Mouse (Mus musculus): ENCODE data around the gene Adora3. TPM values are rescaled to one million over a fixed set of nuclear protein-coding genes. Genes with fewer than 3 reads are reported as not detected.

Adora3 gene
- total and polyA plus RNA-seq, 3 experiments = 0.37 TPM; not detected in 2

DNA sequence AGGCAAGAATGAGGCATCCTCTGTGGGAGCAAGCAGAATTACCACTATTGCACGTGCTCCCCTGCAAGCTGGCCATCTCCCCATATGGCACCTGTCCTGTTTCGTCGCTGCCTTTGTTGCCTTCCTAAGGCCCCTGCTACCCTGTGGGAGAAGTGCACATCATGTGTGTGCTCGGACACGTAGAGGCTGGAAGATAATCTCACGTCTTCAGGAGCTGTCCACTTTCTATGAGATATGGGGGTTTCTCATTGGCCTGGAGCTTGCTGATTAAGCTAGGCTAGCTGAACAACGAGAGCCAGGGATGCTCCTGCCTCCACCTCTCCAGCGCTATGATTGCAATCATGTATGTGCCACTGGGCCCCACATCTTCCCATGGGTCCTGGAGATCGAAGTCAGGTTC, 54.0 kb downstream of the Adora3 start:
- Histone ChIP-seq H3K79me2 (replicated peaks; ENCODE audit: control insufficient read depth, insufficient read depth, low read length) (no peaks in the 10 kb centered on the region), H3K4me3 (no peak overlapping the region), H3K27ac (no peak overlapping the region), H3K4me1 (ENCODE audit: control insufficient read depth, insufficient read depth, low read length) (no peaks in the 10 kb centered on the region), H3K9ac (ENCODE audit: low read depth, low read length) (no peak overlapping the region), H3K36me3 (ENCODE audit: control insufficient read depth, insufficient read depth, low read length) (no peaks in the 10 kb centered on the region), H3K27me3 (ENCODE audit: control insufficient read depth, insufficient read depth, low read length) (no peaks in the 10 kb centered on the region)
- no peak for TF ChIP-seq EP300 (IDR thresholded peaks at IDR 0.05; ENCODE audit: insufficient read depth, low read depth, low read length)
- TF ChIP-seq CTCF (IDR thresholded peaks at IDR 0.05) = no peak
- TF ChIP-seq POLR2A (IDR thresholded peaks at IDR 0.05; ENCODE audit: insufficient read depth, low read depth, low read length) = no peak
- no peak for DNase-seq
- intact Hi-C loops (cut with DNase I) = no loop called here
- 85% methylated on average over 9 of the region's 9 CpGs for WGBS

GRCm38 (mm10) chr3:105927561-105928194, 57.0 kb downstream of the Adora3 start:
- intact Hi-C loops (cut with DNase I) = no loop called here
- DNase-seq = no peak
- 83% methylated on average over 7 of the region's 7 CpGs for WGBS
- Histone ChIP-seq H3K4me1 (ENCODE audit: control insufficient read depth, insufficient read depth, low read length) (no peaks in the 10 kb centered on the region), H3K36me3 (ENCODE audit: control insufficient read depth, insufficient read depth, low read length) (no peaks in the 10 kb centered on the region), H3K79me2 (replicated peaks; ENCODE audit: control insufficient read depth, insufficient read depth, low read length) (no peaks in the 10 kb centered on the region), H3K27ac (no peak overlapping the region), H3K4me3 (no peak overlapping the region), H3K9ac (ENCODE audit: low read depth, low read length) (no peak overlapping the region), H3K27me3 (ENCODE audit: control insufficient read depth, insufficient read depth, low read length) (no peaks in the 10 kb centered on the region)
- TF ChIP-seq POLR2A (IDR thresholded peaks at IDR 0.05; ENCODE audit: insufficient read depth, low read depth, low read length) (no peak), CTCF (IDR thresholded peaks at IDR 0.05) (no peak), EP300 (IDR thresholded peaks at IDR 0.05; ENCODE audit: insufficient read depth, low read depth, low read length) (no peak)

DNA sequence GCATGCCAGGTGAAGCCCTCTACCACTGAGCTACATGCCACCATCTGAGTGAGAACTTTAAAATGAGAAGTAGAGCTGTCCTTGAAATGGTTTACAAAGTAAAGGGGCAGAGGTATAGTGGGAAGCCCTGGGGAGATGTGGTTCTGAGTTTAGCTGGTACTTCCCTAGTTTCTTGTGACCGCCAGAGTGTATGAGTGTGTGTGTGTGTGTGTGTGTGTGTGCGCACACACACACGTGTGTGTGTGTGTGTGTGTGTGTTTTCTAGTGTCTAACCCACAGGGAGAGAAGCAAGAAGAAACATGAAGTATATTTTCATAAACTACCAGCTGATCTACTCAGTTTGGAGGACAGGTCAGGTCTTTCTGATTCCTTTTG, 57.5 kb downstream of the Adora3 start:
- H3K4me3 ChIP-seq = no peak overlapping the region
- no peaks in the 10 kb centered on the region for H3K36me3 ChIP-seq (ENCODE audit: control insufficient read depth, insufficient read depth, low read length)
- DNase-seq = no peak
- no peak for TF ChIP-seq CTCF (IDR thresholded peaks at IDR 0.05)
- no peak for TF ChIP-seq EP300 (IDR thresholded peaks at IDR 0.05; ENCODE audit: insufficient read depth, low read depth, low read length)
- TF ChIP-seq POLR2A (IDR thresholded peaks at IDR 0.05; ENCODE audit: insufficient read depth, low read depth, low read length) = no peak
- intact Hi-C loops (cut with DNase I) = no loop called here
- no peaks in the 10 kb centered on the region for H3K27me3 ChIP-seq (ENCODE audit: control insufficient read depth, insufficient read depth, low read length)
- H3K27ac ChIP-seq = no peak overlapping the region
- no peaks in the 10 kb centered on the region for H3K79me2 ChIP-seq (replicated peaks; ENCODE audit: control insufficient read depth, insufficient read depth, low read length)
- 89% methylated on average over 3 of the region's 3 CpGs for WGBS
- H3K9ac ChIP-seq (ENCODE audit: low read depth, low read length) = no peak overlapping the region
- H3K4me1 ChIP-seq (ENCODE audit: control insufficient read depth, insufficient read depth, low read length) = no peaks in the 10 kb centered on the region

DNA sequence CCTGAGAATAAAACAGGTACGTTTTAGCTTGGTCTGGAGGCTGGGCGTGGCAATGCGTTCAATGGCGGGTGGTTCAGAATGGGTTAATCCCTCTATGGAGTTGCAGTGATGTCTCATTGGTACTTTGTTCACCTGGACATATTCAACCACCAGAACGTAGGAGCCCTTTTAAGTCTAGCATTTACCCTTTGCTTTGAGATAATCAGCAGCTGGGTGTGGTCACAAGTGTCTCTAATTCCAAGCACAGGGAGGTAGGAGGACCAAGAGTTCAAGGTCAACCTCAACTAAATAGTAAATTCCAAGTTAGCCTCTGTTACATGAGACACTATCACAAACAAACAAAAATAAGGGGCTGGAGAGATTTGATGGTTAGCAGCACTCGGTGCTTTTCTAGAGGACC, 58.1 kb downstream of the Adora3 start:
- no peak overlapping the region for H3K4me3 ChIP-seq
- no peak overlapping the region for H3K9ac ChIP-seq (ENCODE audit: low read depth, low read length)
- DNase-seq = no peak
- intact Hi-C loops (cut with DNase I) = no loop called here
- 85% methylated on average over 6 of the region's 6 CpGs for WGBS
- no peaks in the 10 kb centered on the region for H3K36me3 ChIP-seq (ENCODE audit: control insufficient read depth, insufficient read depth, low read length)
- no peaks in the 10 kb centered on the region for H3K27me3 ChIP-seq (ENCODE audit: control insufficient read depth, insufficient read depth, low read length)
- no peak overlapping the region for H3K27ac ChIP-seq
- H3K4me1 ChIP-seq (ENCODE audit: control insufficient read depth, insufficient read depth, low read length) = no peaks in the 10 kb centered on the region
- H3K79me2 ChIP-seq (replicated peaks; ENCODE audit: control insufficient read depth, insufficient read depth, low read length) = no peaks in the 10 kb centered on the region
- TF ChIP-seq EP300 (IDR thresholded peaks at IDR 0.05; ENCODE audit: insufficient read depth, low read depth, low read length) (no peak), CTCF (IDR thresholded peaks at IDR 0.05) (no peak), POLR2A (IDR thresholded peaks at IDR 0.05; ENCODE audit: insufficient read depth, low read depth, low read length) (no peak)

DNA sequence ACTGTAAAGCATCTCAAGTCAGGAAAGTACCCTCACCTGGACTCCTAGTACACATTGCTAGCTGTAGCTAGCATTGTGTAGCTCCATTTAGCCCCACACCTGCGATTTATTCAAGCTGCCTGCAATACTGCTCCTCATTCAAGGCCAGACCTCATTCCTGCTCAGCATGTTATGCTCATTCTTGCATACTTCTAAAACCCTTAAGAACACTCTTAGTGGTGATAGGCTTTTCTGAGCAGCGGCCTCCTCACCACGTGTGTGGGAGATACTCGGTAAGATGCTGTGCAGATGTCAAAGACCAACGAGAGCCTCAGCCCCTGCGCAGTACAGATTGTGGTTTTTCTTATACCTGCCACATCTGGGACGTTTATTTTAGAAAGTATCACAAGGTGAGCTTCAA, 59.2 kb downstream of the Adora3 start:
- TF ChIP-seq POLR2A (IDR thresholded peaks at IDR 0.05; ENCODE audit: insufficient read depth, low read depth, low read length) (no peak), CTCF (IDR thresholded peaks at IDR 0.05) (no peak), EP300 (IDR thresholded peaks at IDR 0.05; ENCODE audit: insufficient read depth, low read depth, low read length) (no peak)
- Histone ChIP-seq H3K27me3 (ENCODE audit: control insufficient read depth, insufficient read depth, low read length) (no peaks in the 10 kb centered on the region), H3K4me3 (no peak overlapping the region), H3K79me2 (replicated peaks; ENCODE audit: control insufficient read depth, insufficient read depth, low read length) (no peaks in the 10 kb centered on the region), H3K36me3 (ENCODE audit: control insufficient read depth, insufficient read depth, low read length) (no peaks in the 10 kb centered on the region), H3K27ac (no peak overlapping the region), H3K9ac (ENCODE audit: low read depth, low read length) (no peak overlapping the region), H3K4me1 (ENCODE audit: control insufficient read depth, insufficient read depth, low read length) (peaks cover 2% of the 10 kb centered on the region)
- WGBS = 74% methylated on average over 7 of the region's 7 CpGs
- DNase-seq = no peak
- intact Hi-C loops (cut with DNase I) = no loop called here

GRCm38 (mm10) chr3:105931095-105931494, 60.4 kb downstream of the Adora3 start:
- DNase-seq = no peak
- Histone ChIP-seq H3K9ac (ENCODE audit: low read depth, low read length) (no peak overlapping the region), H3K4me3 (no peak overlapping the region), H3K4me1 (ENCODE audit: control insufficient read depth, insufficient read depth, low read length) (peaks cover 3% of the 10 kb centered on the region), H3K27me3 (ENCODE audit: control insufficient read depth, insufficient read depth, low read length) (no peaks in the 10 kb centered on the region), H3K79me2 (replicated peaks; ENCODE audit: control insufficient read depth, insufficient read depth, low read length) (no peaks in the 10 kb centered on the region), H3K36me3 (ENCODE audit: control insufficient read depth, insufficient read depth, low read length) (no peaks in the 10 kb centered on the region), H3K27ac (no peak overlapping the region)
- intact Hi-C loops (cut with DNase I) = no loop called here
- 72% methylated on average over 2 of the region's 2 CpGs for WGBS
- TF ChIP-seq EP300 (IDR thresholded peaks at IDR 0.05; ENCODE audit: insufficient read depth, low read depth, low read length) (no peak), POLR2A (IDR thresholded peaks at IDR 0.05; ENCODE audit: insufficient read depth, low read depth, low read length) (no peak), CTCF (IDR thresholded peaks at IDR 0.05) (no peak)

Data from heart, adult 2 months (tissue).